Mouse (Mus musculus) layer of hippocampus, adult 2 months (tissue): ENCODE measurements at regions not wholly inside any gene's neighbourhood (a gene's known extent, or its start where the extent isn't known, plus 50 kb on each side); places are given as distances from the start of the nearest gene placed in this dataset.

ENCODE experiments used
- DNase-seq, 2 experiments: peaks; one replicate each; pipeline ENCODE4 v3.0.0; 2022; ENCODE audit warnings: low spot score in 2 of 2
- H3K27ac ChIP-seq: fragments of 200-600 bp; 2 replicates; pipeline ENCODE4 v1.8.1; 2022
- H3K4me3 ChIP-seq: fragments of 200-600 bp; 2 replicates; pipeline ENCODE4 v1.8.1; 2022; ENCODE audit warnings: mild to moderate bottlenecking
- CTCF ChIP-seq: fragments of 200-600 bp; conservative IDR thresholded peaks from 2 replicates; pipeline ENCODE4 v1.8.1; 2022; ENCODE audit warnings: antibody characterized with exemption, mild to moderate bottlenecking, moderate library complexity
- microRNA-seq, 2 experiments: library from miRNA; unstranded; fragments of <30 nt; microRNA quantifications; one replicate each; pipeline ENCODE4 v1.2.0; 2021

GRCm38 (mm10) chr12:113430340-113430739 is 59.0 kb upstream of the Adam6b start:
- no peak for DNase-seq
- Histone ChIP-seq H3K4me3 (no peak overlapping the region), H3K27ac (no peak overlapping the region)
- TF ChIP-seq CTCF = no peak

Small RNA genes in the stretch of these regions (microRNA-seq; reads per million reads assigned to microRNA genes)
- 0 reads per million in 2 experiments for gene Gm22175
- gene Gm24022 = 0 reads per million in 2 experiments
- gene Gm25747 = 0 reads per million in 2 experiments
